Mouse (Mus musculus) neural tube, embryonic 13.5 days (tissue): ENCODE measurements around the gene Bzw1. TPM values are rescaled to one million over a fixed set of nuclear protein-coding genes. Genes with fewer than 3 reads are reported as not detected.
"Not testable (repeated sequence)": the region's sequence is repeated elsewhere in the genome, so short reads cannot be mapped to it uniquely, and the experiment has no call there.

Experiments used
- ATAC-seq: fragments of 200-750 bp; cut with Nextera tagmentation; 2 replicates; pipeline ENCODE4 v1.8.0; 2017; ENCODE audit warnings: low read depth, mild to moderate bottlenecking, moderate TSS enrichment, moderate library complexity
- H3K27ac ChIP-seq: fragments of 300-500 bp; sonication (generic); replicated peaks from 2 replicates; pipeline ENCODE4 v1.5.1; 2015; ENCODE audit warnings: moderate library complexity, mild to moderate bottlenecking, inconsistent platforms
- H3K27me3 ChIP-seq: fragments of 300-500 bp; sonication (generic); 2 replicates; pipeline ENCODE4 v1.6.1; 2015; ENCODE audit warnings: mild to moderate bottlenecking, inconsistent platforms
- H3K36me3 ChIP-seq: fragments of 300-500 bp; sonication (generic); 2 replicates; pipeline ENCODE4 v1.6.1; 2015; ENCODE audit warnings: mild to moderate bottlenecking, inconsistent platforms
- H3K4me1 ChIP-seq: fragments of 300-500 bp; sonication (generic); replicated peaks from 2 replicates; pipeline ENCODE4 v1.6.1; 2015; ENCODE audit warnings: inconsistent platforms
- H3K4me2 ChIP-seq: fragments of 300-500 bp; sonication (generic); 2 replicates; pipeline ENCODE4 v1.6.1; 2015; ENCODE audit warnings: inconsistent platforms, mild to moderate bottlenecking, moderate library complexity
- H3K4me3 ChIP-seq: fragments of 300-500 bp; sonication (generic); 2 replicates; pipeline ENCODE4 v1.5.1; 2015; ENCODE audit warnings: mild to moderate bottlenecking, inconsistent platforms
- H3K9ac ChIP-seq: fragments of 300-500 bp; sonication (generic); 2 replicates; pipeline ENCODE4 v1.6.1; 2015; ENCODE audit warnings: moderate library complexity, mild to moderate bottlenecking, inconsistent platforms
- H3K9me3 ChIP-seq: fragments of 300-500 bp; sonication (generic); 2 replicates; pipeline ENCODE4 v1.6.1; 2016; ENCODE audit warnings: inconsistent platforms
- WGBS: fragments of 180-500 bp; shearing (Covaris S2); methylation state at CpG from one replicate; pipeline ENCODE4 v1.1.7; 2015; 5-methylcytosine and 5-hydroxymethylcytosine counted together
- polyA plus RNA-seq: library from polyadenylated mRNA; unstranded; fragments of >200 nt; fragmentation: Nextera tagmentation; extraction: Ambion mirVana; gene quantifications from 2 replicates; pipeline ENCODE4 v1.2.1, GENCODE M21; 2015

Bzw1 gene
- polyA plus RNA-seq, 1 experiment from 2014 or later, result 339 TPM

DNA sequence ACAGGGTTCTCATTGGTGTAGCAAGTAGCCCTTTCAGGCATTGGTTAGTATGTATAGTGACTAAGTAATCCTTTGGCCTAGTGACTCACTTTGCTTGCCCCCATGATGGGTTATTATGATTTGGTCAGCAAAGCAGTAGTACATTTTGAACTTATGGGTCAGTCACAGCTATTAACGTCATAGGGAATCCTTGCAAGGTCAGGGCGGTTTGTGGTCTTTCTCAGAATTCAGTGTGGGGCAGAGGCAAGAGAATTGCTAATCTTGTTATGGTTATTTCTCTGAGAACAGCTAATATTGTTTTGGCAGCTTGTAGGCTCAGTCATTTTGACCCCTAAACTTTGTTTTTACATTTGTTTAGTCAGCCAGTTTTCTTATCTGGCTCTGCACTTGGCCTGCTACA lies 18.4 kb upstream of the Bzw1 start:
- H3K9ac ChIP-seq, H3K9me3 ChIP-seq, H3K36me3 ChIP-seq, H3K4me2 ChIP-seq, ATAC-seq, H3K27ac ChIP-seq, H3K27me3 ChIP-seq, H3K4me3 ChIP-seq, H3K4me1 ChIP-seq: not testable (repeated sequence)
- 92% methylated on average over 2 of the region's 2 CpGs for WGBS

DNA sequence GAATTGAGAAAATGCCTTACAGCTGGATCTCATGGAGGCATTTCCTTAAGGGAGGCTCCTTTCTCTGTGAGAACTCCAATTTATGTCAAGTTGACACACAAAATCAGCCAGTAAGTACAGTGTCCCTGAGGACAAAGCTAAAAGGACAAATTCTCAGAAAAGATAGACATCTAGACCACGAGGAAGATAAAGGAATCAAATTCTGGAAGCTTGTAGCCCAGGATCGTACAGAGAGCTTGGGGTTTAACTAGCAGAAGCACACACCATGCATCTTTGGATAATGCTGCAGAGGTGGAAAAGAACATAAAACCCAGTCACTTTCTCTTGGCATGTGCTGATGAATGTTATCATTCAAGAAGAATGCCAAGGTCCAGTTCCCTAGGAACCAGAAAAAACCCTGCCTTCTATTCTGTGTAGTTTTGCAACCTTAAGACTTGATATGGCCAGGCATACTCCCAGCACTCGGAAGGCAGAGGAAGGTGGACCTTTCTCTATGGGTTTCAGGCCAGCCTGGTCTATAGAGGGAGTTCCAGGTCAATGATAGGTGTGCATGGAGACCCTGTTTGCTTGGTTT lies 17.0 kb upstream of the Bzw1 start:
- Histone ChIP-seq H3K27ac (no peak overlapping the region), H3K4me3 (no peak overlapping the region), H3K27me3 (no peaks in the 10 kb centered on the region), H3K36me3 (no peaks in the 10 kb centered on the region), H3K4me2 (no peak overlapping the region), H3K9ac (no peak overlapping the region), H3K4me1 (no peaks in the 10 kb centered on the region), H3K9me3 (no peaks in the 10 kb centered on the region)
- no peak for ATAC-seq
- 85% methylated on average over 3 of the region's 3 CpGs for WGBS

DNA sequence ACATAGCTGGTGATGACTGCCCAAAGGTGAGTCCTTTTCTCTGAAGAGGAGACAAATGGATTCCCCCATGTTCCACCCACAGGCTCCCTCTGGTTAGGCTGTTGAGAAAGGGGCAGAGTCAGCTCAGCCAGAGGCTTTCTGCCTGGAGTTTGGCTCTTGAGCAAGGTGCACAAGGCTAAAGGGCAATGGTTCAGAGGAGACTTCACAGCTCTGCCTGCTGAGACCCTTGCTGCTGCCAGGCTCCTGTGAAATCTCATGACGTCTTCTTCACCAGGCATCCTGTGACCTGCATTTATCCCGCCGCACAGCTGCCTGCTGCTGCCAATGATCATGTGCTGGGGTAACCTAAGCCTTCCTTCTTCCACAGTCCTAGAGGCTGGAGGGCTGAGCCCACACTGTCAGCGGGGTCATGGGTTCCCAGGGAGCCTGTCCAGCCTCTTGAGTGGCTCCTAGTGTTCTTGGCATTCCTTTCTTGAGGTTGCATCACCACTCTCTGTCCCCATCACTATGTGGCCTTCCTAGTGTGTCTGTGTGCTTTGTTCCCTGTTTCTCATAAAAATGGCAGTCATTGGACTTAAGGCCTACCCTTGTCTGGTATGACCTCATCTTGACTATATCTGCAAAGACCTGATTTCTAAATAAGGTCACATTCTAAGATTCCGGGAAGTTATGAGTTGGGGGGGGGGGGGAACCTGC lies 10.0 kb upstream of the Bzw1 start:
- Histone ChIP-seq H3K4me3 (no peak overlapping the region), H3K27me3 (no peaks in the 10 kb centered on the region), H3K4me1 (no peaks in the 10 kb centered on the region), H3K4me2 (no peak overlapping the region), H3K36me3 (no peaks in the 10 kb centered on the region), H3K9ac (no peak overlapping the region), H3K9me3 (no peaks in the 10 kb centered on the region), H3K27ac (no peak overlapping the region)
- WGBS, result 78% methylated on average over 5 of the region's 5 CpGs
- no peak for ATAC-seq

DNA sequence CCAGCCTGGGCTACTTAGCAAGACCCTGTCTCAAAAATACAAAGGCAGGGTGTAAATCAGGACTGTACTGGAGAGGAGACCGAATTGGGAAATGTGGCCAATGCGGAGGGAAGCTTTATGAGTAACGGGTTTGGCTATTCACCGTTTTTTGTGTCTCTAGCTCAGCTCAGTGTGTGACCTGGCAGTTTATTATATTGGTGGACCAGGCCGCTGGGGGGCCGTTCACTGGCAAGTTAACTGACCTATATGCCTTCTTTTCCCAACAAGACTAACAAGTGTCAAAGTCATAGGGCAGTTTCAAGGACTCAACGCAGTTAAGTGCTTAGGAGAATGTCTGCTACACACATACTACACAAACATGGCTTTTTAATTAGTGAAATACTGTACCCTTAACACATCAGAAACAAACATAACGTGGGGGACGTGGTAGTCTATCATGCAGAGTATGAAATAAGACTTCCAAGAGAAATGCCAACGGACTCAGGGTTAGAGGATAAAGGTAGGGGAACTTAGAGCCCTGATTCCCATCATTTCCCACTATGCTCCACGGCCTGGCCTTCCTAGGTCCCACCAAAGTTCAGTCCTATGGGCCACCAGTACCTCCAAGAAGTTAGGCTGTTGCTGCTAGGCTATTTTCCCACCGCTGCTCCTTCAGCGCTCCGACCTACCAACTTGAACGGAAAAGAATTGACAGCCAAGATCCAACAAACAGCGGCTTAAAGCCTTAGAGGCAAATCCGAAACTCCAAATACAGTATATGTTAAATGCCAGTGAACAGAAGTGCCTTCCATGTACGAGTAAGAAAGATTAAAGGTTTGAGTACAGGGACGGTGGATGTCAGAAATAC lies 1.1 kb upstream of the Bzw1 start:
- Histone ChIP-seq H3K4me2 (peak overlapping the region; percentile 92), H3K27me3 (no peaks in the 10 kb centered on the region), H3K9me3 (no peaks in the 10 kb centered on the region), H3K4me3 (peak overlapping the region; percentile 97), H3K4me1 (peaks cover 29% of the 10 kb centered on the region), H3K36me3 (peaks cover 17% of the 10 kb centered on the region), H3K9ac (peak overlapping the region; percentile 95), H3K27ac (peak overlapping the region; percentile 99)
- no peak for ATAC-seq
- 42% methylated on average over 19 of the region's 19 CpGs for WGBS

DNA sequence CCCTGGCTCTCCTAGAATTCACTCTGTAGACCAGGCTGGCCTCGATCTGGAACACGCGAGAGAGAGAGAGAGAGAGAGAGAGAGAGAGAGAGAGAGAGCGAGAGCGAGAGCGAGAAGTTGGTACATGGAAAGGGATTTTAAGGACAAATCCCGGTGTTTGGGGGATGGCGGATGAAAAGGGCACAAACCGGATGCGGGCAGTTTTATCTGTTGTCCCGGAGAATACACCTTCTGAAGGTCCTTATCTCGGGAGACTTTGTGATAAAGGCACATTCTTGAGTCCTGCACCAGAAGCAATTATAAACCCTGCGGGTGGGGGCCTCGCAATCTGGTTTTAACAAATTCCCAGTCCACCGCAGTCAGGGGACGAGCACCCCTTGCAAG lies 438 bp upstream of the Bzw1 start:
- Histone ChIP-seq H3K9me3 (no peaks in the 10 kb centered on the region), H3K27ac (peak overlapping the region; percentile 99), H3K4me1 (peaks cover 29% of the 10 kb centered on the region), H3K27me3 (no peaks in the 10 kb centered on the region), H3K4me3 (peak overlapping the region; percentile 97), H3K4me2 (peak overlapping the region; percentile 92), H3K36me3 (peaks cover 23% of the 10 kb centered on the region), H3K9ac (peak overlapping the region; percentile 95)
- under 1% methylated on average over 16 of the region's 16 CpGs for WGBS
- ATAC-seq, result peak; percentile 10

DNA sequence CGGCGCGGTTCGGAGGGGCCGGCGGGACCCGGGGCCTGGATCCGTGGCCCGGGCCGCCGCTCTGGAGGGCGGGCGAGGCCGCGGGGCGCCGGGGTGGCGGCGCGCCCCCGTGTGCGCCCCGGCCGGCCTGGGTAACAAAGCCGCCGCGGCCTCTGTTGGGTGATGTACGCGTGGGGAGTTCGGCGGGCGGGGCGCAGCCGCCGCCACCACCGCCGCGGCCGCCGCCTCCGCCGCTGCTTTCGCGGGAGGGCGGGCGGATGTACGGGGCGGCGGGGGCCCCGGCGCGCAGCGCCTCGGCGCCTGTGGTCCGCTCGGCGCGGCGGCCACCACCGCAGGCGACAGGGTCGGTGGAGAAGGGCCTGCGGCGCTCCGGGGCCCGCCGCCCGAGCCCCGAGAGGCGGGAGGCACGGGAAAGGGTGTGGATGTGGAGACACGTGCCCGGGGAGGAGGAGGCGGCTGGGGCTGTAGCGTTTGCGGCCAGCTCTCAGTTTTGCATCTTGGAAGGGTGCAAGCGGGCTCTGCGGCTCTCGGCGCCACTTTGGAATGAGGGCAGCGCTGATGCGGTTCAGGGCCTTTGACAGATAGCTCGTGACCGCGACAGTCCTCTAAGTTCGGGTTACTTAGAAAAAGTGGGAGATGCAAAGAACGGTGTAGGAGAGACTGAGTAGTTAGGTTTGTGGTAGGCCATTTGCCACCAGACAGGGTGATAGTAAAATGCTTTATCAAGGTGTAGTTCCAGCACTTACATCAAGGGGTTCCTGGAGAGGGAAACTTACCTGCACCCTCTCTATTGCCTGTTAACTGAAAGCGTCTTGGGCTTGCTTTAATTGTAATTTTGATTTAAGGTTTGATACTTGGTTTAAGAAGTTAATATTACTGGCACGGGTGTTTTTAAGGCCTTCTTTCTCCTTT lies 842 bp downstream of the Bzw1 start:
- under 1% methylated on average over 59 of the region's 90 CpGs for WGBS
- peak overlapping the region; percentile 99 for H3K27ac ChIP-seq
- H3K4me1 ChIP-seq, result peaks cover 29% of the 10 kb centered on the region
- no peaks in the 10 kb centered on the region for H3K9me3 ChIP-seq
- ATAC-seq, result peak; percentile 73
- H3K4me3 ChIP-seq, result peak overlapping the region; percentile 97
- H3K9ac ChIP-seq, result peak overlapping the region; percentile 95
- peak overlapping the region; percentile 92 for H3K4me2 ChIP-seq
- H3K36me3 ChIP-seq, result peaks cover 36% of the 10 kb centered on the region
- no peaks in the 10 kb centered on the region for H3K27me3 ChIP-seq

DNA sequence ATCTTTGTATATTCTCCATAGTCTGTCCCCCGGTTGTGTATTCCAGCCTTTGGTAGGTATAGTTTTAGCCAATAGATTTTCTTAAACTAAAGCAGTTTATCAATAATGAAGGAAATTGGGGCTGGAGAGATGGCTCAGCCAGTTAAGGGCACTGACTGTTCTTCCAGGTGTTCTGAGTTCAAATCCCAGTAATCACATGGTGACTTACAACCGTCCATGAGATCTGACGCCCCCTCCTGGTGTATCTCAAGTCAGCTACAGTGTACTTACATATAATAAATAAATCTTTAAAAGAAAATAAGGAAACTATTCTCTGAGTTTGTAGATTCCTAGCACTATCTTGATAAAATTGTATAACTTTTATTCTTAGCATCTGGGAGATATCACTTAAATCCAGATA lies 2.6 kb downstream of the Bzw1 start:
- Histone ChIP-seq H3K4me2 (no peak overlapping the region), H3K9me3 (no peaks in the 10 kb centered on the region), H3K27ac (no peak overlapping the region), H3K4me1 (peaks cover 29% of the 10 kb centered on the region), H3K4me3 (no peak overlapping the region), H3K27me3 (no peaks in the 10 kb centered on the region), H3K9ac (no peak overlapping the region), H3K36me3 (peaks cover 47% of the 10 kb centered on the region)
- WGBS, result 94% methylated on average over 3 of the region's 3 CpGs
- no peak for ATAC-seq

DNA sequence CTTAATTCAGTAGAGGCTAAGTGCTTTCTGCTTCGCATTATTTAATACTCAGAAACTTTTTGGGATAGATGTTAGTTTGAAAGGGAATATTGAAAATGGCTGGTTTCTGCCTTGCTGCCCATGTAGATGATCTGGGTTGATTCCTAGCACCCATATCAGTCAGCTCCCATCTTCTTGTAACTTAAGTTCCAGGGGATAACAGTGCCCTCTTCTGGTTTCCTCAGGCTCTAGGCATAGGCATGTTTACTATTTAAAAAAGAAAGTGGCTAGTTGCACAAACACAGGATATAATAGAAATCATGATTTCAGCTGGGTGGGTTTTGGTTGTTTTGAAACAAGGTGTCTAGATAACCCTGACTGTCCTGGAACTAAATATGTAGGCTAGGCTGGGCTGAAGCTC lies 3.5 kb downstream of the Bzw1 start:
- Histone ChIP-seq H3K9ac (no peak overlapping the region), H3K9me3 (no peaks in the 10 kb centered on the region), H3K4me3 (no peak overlapping the region), H3K36me3 (peaks cover 55% of the 10 kb centered on the region), H3K27me3 (no peaks in the 10 kb centered on the region), H3K4me1 (peaks cover 27% of the 10 kb centered on the region), H3K27ac (no peak overlapping the region), H3K4me2 (no peak overlapping the region)
- WGBS, result 95% methylated on average over 1 of the region's 1 CpGs
- no peak for ATAC-seq

DNA sequence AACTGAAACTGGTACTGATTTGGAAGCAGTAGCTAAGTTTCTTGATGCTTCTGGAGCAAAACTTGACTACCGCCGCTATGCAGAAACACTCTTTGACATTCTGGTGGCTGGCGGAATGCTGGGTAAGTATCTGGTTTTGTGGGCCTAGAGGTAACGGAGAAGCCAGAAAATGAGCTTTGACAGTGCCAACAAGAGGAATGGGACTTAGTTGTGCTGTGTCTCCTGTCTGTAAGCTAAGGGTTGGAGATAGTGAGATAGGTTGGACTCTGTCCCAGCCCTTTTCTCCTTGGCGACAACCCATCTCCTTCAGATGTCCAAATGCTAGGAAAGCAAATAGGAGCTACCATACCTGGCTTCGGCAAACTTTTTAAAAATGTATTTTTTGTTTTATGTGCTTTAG lies 5.0 kb downstream of the Bzw1 start:
- 96% methylated on average over 6 of the region's 6 CpGs for WGBS
- H3K9me3 ChIP-seq, result no peaks in the 10 kb centered on the region
- no peak overlapping the region for H3K27ac ChIP-seq
- H3K4me1 ChIP-seq, result peaks cover 17% of the 10 kb centered on the region
- ATAC-seq, result no peak
- peaks cover 70% of the 10 kb centered on the region for H3K36me3 ChIP-seq
- no peak overlapping the region for H3K9ac ChIP-seq
- no peak overlapping the region for H3K4me3 ChIP-seq
- H3K27me3 ChIP-seq, result no peaks in the 10 kb centered on the region
- no peak overlapping the region for H3K4me2 ChIP-seq

DNA sequence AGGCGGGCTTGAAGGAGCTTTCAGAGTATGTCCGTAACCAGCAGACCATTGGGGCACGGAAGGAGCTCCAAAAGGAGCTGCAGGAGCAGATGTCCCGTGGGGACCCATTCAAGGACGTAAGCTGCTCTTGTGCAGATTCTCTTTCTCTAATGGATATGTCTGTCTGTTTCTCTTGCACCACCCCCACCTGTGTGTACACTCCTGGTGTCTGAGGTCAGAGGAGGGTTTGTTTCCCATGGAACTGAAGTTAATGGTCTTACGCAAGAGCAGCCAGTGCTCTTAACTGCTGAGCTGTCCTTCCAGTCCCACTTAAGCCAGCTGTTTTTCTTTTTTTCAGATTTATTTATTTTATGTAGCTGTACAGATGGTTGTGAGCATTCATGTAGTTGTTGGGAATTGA lies 8.7 kb downstream of the Bzw1 start:
- no peak for ATAC-seq
- Histone ChIP-seq H3K27ac (no peak overlapping the region), H3K4me3 (no peak overlapping the region), H3K27me3 (no peaks in the 10 kb centered on the region), H3K9ac (no peak overlapping the region), H3K36me3 (peaks cover 92% of the 10 kb centered on the region), H3K4me1 (no peaks in the 10 kb centered on the region), H3K4me2 (no peak overlapping the region), H3K9me3 (no peaks in the 10 kb centered on the region)
- 91% methylated on average over 6 of the region's 6 CpGs for WGBS

DNA sequence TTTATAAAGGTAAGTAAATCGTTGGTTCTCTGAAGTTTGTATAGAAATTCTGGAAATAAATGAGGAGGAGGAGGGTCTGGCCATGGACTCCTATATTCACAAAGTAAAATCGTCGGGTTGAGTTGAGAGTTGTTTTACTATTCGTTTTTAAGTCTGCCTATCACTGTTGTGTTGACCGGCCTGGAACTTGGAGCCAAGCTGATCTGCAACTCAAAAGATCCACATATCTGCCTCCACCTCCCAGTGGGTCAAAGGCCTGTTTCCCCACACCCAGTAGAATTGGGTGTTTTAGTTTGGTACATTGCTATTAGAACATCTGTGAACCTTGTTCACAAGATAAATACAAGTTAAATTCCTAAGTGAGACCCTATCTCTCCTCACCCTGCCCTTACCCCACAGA lies 11.0 kb downstream of the Bzw1 start:
- 96% methylated on average over 5 of the region's 5 CpGs for WGBS
- peaks cover 80% of the 10 kb centered on the region for H3K36me3 ChIP-seq
- no peak overlapping the region for H3K4me2 ChIP-seq

DNA sequence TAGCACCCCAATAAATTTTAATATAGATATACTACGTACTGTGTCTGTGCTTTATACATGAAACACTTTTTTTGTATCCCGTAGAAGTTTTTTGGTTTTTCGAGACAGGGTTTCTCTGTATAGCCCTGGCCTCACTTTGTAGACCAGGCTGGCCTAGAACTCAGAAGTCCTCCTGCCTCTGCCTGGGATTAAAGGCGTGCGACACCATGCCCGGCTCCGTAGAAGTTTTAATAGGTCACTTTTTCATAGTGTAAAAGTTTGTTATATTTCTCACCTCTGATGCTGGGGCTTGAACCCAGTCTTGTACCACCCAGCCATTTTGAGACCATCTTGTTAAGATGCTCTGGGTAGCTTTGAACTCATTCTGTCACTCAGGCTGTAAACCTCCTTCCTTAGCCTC lies 14.6 kb downstream of the Bzw1 start:
- no peak overlapping the region for H3K4me2 ChIP-seq
- no peaks in the 10 kb centered on the region for H3K4me1 ChIP-seq
- peaks cover 77% of the 10 kb centered on the region for H3K36me3 ChIP-seq
- ATAC-seq, result no peak
- no peaks in the 10 kb centered on the region for H3K9me3 ChIP-seq
- H3K27ac ChIP-seq, result no peak overlapping the region
- no peaks in the 10 kb centered on the region for H3K27me3 ChIP-seq
- WGBS, result 95% methylated on average over 7 of the region's 7 CpGs
- H3K4me3 ChIP-seq, result no peak overlapping the region
- H3K9ac ChIP-seq, result no peak overlapping the region

More for the DNA sequence above, 11.0 kb downstream of the Bzw1 start:
- ATAC-seq, result no peak
- H3K27me3 ChIP-seq, result no peaks in the 10 kb centered on the region
- no peaks in the 10 kb centered on the region for H3K4me1 ChIP-seq
- H3K9me3 ChIP-seq, result no peaks in the 10 kb centered on the region
- H3K9ac ChIP-seq, result no peak overlapping the region
- H3K27ac ChIP-seq, result no peak overlapping the region
- no peak overlapping the region for H3K4me3 ChIP-seq
